Mouse (Mus musculus) frontal cortex, postnatal 25 days (tissue): Measurements from ENCODE around the gene Gm49711.
"Not testable (repeated sequence)": the region's sequence is repeated elsewhere in the genome, so short reads cannot be mapped to it uniquely, and the experiment has no call there.

Experiments used
- DNase-seq, 2 experiments: peaks; one replicate each; pipeline ENCODE4 v3.0.0; 2022; ENCODE audit warnings: low spot score in 2 of 2

The Gm49711 gene

GRCm38 (mm10) chr16:92062832-92063231 lies 4.7 kb downstream of the Gm49711 start:
- DNase-seq: no peak

GRCm38 (mm10) chr16:92064801-92065200 lies 6.7 kb downstream of the Gm49711 start:
- DNase-seq: no peak

GRCm38 (mm10) chr16:92070338-92070737 lies 12.2 kb downstream of the Gm49711 start:
- DNase-seq: no peak

- no peak for DNase-seq
These were observed 18.7 kb downstream of the Gm49711 start for GRCm38 (mm10) chr16:92076797-92077196.

GRCm38 (mm10) chr16:92083771-92084453 lies 25.8 kb downstream of the Gm49711 start:
- DNase-seq: no peak

- no peak for DNase-seq
These were observed 31.1 kb downstream of the Gm49711 start for GRCm38 (mm10) chr16:92089225-92089624.

GRCm38 (mm10) chr16:92091876-92092275 lies 33.8 kb downstream of the Gm49711 start:
- no peak for DNase-seq

GRCm38 (mm10) chr16:92098351-92099051 lies 40.4 kb downstream of the Gm49711 start:
- no peak for DNase-seq

GRCm38 (mm10) chr16:92099598-92099997 lies 41.5 kb downstream of the Gm49711 start:
- no peak for DNase-seq

- DNase-seq: no peak
These were observed 42.0 kb downstream of the Gm49711 start for GRCm38 (mm10) chr16:92100111-92100510.

- no peak for DNase-seq
These were observed 44.0 kb downstream of the Gm49711 start for GRCm38 (mm10) chr16:92102115-92102514.

GRCm38 (mm10) chr16:92102931-92103330 lies 44.8 kb downstream of the Gm49711 start:
- DNase-seq: not testable (repeated sequence)

- no peak for DNase-seq
These were observed 45.6 kb downstream of the Gm49711 start for GRCm38 (mm10) chr16:92103572-92104331.

- DNase-seq: no peak
These were observed 46.1 kb downstream of the Gm49711 start for GRCm38 (mm10) chr16:92104332-92104590.

- no peak for DNase-seq
These were observed 46.8 kb downstream of the Gm49711 start for GRCm38 (mm10) chr16:92104951-92105350.

GRCm38 (mm10) chr16:92105631-92106030 lies 47.5 kb downstream of the Gm49711 start:
- DNase-seq: no peak

- DNase-seq: no peak
These were observed 49.2 kb downstream of the Gm49711 start for GRCm38 (mm10) chr16:92107346-92107745.

- DNase-seq: no peak
These were observed 56.7 kb downstream of the Gm49711 start for GRCm38 (mm10) chr16:92114706-92115241.

GRCm38 (mm10) chr16:92115611-92116421 lies 57.7 kb downstream of the Gm49711 start:
- peak; percentile 39 to 56 for DNase-seq

- no peak for DNase-seq
These were observed 59.5 kb downstream of the Gm49711 start for GRCm38 (mm10) chr16:92117337-92118209.
